Mouse (Mus musculus) forebrain, postnatal 0 days (tissue): ENCODE measurements around the gene Tdp2. TPM values are rescaled to one million over a fixed set of nuclear protein-coding genes. Genes with fewer than 3 reads are reported as not detected.

ENCODE experiments used
- ATAC-seq: fragments of 200-750 bp; cut with Nextera tagmentation; 2 replicates; pipeline ENCODE4 v1.8.0; 2017; ENCODE audit warnings: mild to moderate bottlenecking, moderate library complexity
- DNase-seq: peaks from one replicate; pipeline ENCODE4 v3.0.0-alpha.2; 2015
- H3K27ac ChIP-seq: fragments of 300-500 bp; sonication (generic); 2 replicates; pipeline ENCODE4 v1.5.1; 2014; ENCODE audit warnings: low read depth, mild to moderate bottlenecking, antibody characterized with exemption, low read length, moderate library complexity, mixed read lengths
- H3K27me3 ChIP-seq: fragments of 300-500 bp; sonication (generic); 2 replicates; pipeline ENCODE4 v1.6.1; 2014; ENCODE audit warnings: mild to moderate bottlenecking, low read length, mixed read lengths; ENCODE audit not compliant: insufficient read depth
- H3K36me3 ChIP-seq: fragments of 300-500 bp; sonication (generic); 2 replicates; pipeline ENCODE4 v1.6.1; 2014; ENCODE audit warnings: mild to moderate bottlenecking, moderate library complexity; ENCODE audit not compliant: insufficient read depth
- H3K4me1 ChIP-seq: fragments of 300-500 bp; sonication (generic); 2 replicates; pipeline ENCODE4 v1.6.1; 2014; ENCODE audit warnings: antibody characterized with exemption; ENCODE audit not compliant: insufficient read depth
- H3K4me2 ChIP-seq: fragments of 300-500 bp; sonication (generic); 2 replicates; pipeline ENCODE4 v1.6.1; 2014; ENCODE audit warnings: low read depth, mild to moderate bottlenecking, moderate library complexity
- H3K4me3 ChIP-seq: fragments of 300-500 bp; sonication (generic); 2 replicates; pipeline ENCODE4 v1.5.1; 2014; ENCODE audit warnings: low read depth, low read length, mixed read lengths
- H3K9ac ChIP-seq: fragments of 300-500 bp; sonication (generic); 2 replicates; pipeline ENCODE4 v1.6.1; 2014; ENCODE audit warnings: mild to moderate bottlenecking
- H3K9me3 ChIP-seq: fragments of 300-500 bp; sonication (generic); 2 replicates; pipeline ENCODE4 v1.6.1; 2016; ENCODE audit warnings: low read length
- CTCF ChIP-seq: sonication (generic); IDR thresholded peaks from 2 replicates; pipeline ENCODE4 v1.5.1; 2016; ENCODE audit warnings: antibody characterized with exemption, control low read depth, low read depth
- WGBS: fragments of 180-500 bp; shearing (Covaris S2); extraction: QIAGEN DNeasy Blood & Tissue Kit; methylation state at CpG from one replicate; pipeline ENCODE4 v1.1.7; 2014; 5-methylcytosine and 5-hydroxymethylcytosine counted together
- polyA plus RNA-seq: library from polyadenylated mRNA; unstranded; fragments of >200 nt; fragmentation: Nextera tagmentation; extraction: Ambion mirVana; gene quantifications from 2 replicates; pipeline ENCODE4 v1.2.1, GENCODE M21; 2015
- total RNA-seq: library from RNA; depleted of rRNA; stranded (reverse); fragments of >200 nt; gene quantifications from 2 replicates; pipeline ENCODE4 v1.2.3, GENCODE M21; 2014; rRNA removed

Tdp2 gene
- total RNA-seq (39.2 and 45.4 TPM in 2 replicates), polyA plus RNA-seq (31.4 and 31.7 TPM in 2 replicates)

GRCm38 (mm10) chr13:24831353-24832130, at the start of gene Tdp2, which contains the start of gene Acot13:
Tdp2 (plus strand) TSS chr13:24831679.
Acot13 (minus strand) TSS chr13:24831540.
- DNase-seq (peak; percentile 98), ATAC-seq (peak; percentile 99)
- Histone ChIP-seq H3K9me3 (no peaks in the 10 kb centered on the region), H3K9ac (peak within 1 kb of the TSS; percentile 90), H3K36me3 (no peaks in the 10 kb centered on the region; the same call in 1 of the 2 replicates), H3K4me3 (peak within 1 kb of the TSS; percentile 64), H3K27me3 (no peaks in the 10 kb centered on the region), H3K4me2 (peak within 1 kb of the TSS; percentile 83), H3K4me1 (peaks cover 21% of the 10 kb centered on the region; the same call in 1 of the 2 replicates), H3K27ac (peak within 1 kb of the TSS; percentile 86)
- WGBS: 1% methylated on average over 90 of the region's 90 CpGs
- TF ChIP-seq CTCF: peak; percentile 27; the same call in 1 of the 2 replicates

GRCm38 (mm10) chr13:24781916-24782315, 49.6 kb upstream of the Tdp2 start:
- Histone ChIP-seq H3K4me1 (no peaks in the 10 kb centered on the region), H3K27me3 (no peaks in the 10 kb centered on the region), H3K27ac (no peak overlapping the region), H3K9ac (no peak overlapping the region), H3K4me3 (no peak overlapping the region), H3K9me3 (no peaks in the 10 kb centered on the region), H3K4me2 (no peak overlapping the region), H3K36me3 (no peaks in the 10 kb centered on the region)
- DNase-seq: no peak
- no peak for ATAC-seq
- WGBS: 48% methylated on average over 5 of the region's 5 CpGs
- no peak for TF ChIP-seq CTCF

GRCm38 (mm10) chr13:24786014-24786490, 45.4 kb upstream of the Tdp2 start:
- no peak overlapping the region for H3K27ac ChIP-seq
- H3K4me3 ChIP-seq: no peak overlapping the region
- no peaks in the 10 kb centered on the region for H3K36me3 ChIP-seq
- DNase-seq (no peak), ATAC-seq (0 out of 2 replicates have a peak, but pooled peaks have one; percentile 23)
- H3K9me3 ChIP-seq: no peaks in the 10 kb centered on the region
- WGBS: 40% methylated on average over 11 of the region's 11 CpGs
- no peak overlapping the region for H3K4me2 ChIP-seq
- no peaks in the 10 kb centered on the region for H3K27me3 ChIP-seq
- H3K4me1 ChIP-seq: no peaks in the 10 kb centered on the region
- TF ChIP-seq CTCF: no peak
- H3K9ac ChIP-seq: no peak overlapping the region

GRCm38 (mm10) chr13:24787477-24787876, 44.0 kb upstream of the Tdp2 start:
- ATAC-seq: no peak
- TF ChIP-seq CTCF: no peak
- no peak overlapping the region for H3K4me2 ChIP-seq
- no peaks in the 10 kb centered on the region for H3K36me3 ChIP-seq
- no peak overlapping the region for H3K27ac ChIP-seq
- no peaks in the 10 kb centered on the region for H3K27me3 ChIP-seq
- H3K9ac ChIP-seq: no peak overlapping the region
- H3K4me3 ChIP-seq: no peak overlapping the region
- no peaks in the 10 kb centered on the region for H3K9me3 ChIP-seq
- WGBS: 79% methylated on average over 5 of the region's 5 CpGs
- H3K4me1 ChIP-seq: no peaks in the 10 kb centered on the region
- peak; percentile 14 for DNase-seq

- no peak for DNase-seq
- H3K4me3 ChIP-seq: no peak overlapping the region
- 77% methylated on average over 2 of the region's 2 CpGs for WGBS
- H3K9me3 ChIP-seq: no peaks in the 10 kb centered on the region
- TF ChIP-seq CTCF: no peak
- no peak overlapping the region for H3K27ac ChIP-seq
- no peaks in the 10 kb centered on the region for H3K27me3 ChIP-seq
- no peaks in the 10 kb centered on the region for H3K4me1 ChIP-seq
- H3K9ac ChIP-seq: no peak overlapping the region
- no peak for ATAC-seq
- H3K36me3 ChIP-seq: no peaks in the 10 kb centered on the region
- no peak overlapping the region for H3K4me2 ChIP-seq
Observed at GRCm38 (mm10) chr13:24791349-24791748, 40.1 kb upstream of the Tdp2 start.

GRCm38 (mm10) chr13:24792411-24793045, 39.0 kb upstream of the Tdp2 start:
- no peak overlapping the region for H3K27ac ChIP-seq
- H3K4me1 ChIP-seq: no peaks in the 10 kb centered on the region
- H3K27me3 ChIP-seq: no peaks in the 10 kb centered on the region
- no peaks in the 10 kb centered on the region for H3K9me3 ChIP-seq
- DNase-seq (no peak), ATAC-seq (no peak)
- 85% methylated on average over 9 of the region's 9 CpGs for whole genome bisulfite sequencing
- no peak for TF ChIP-seq CTCF
- no peak overlapping the region for H3K4me3 ChIP-seq
- H3K9ac ChIP-seq: no peak overlapping the region
- no peak overlapping the region for H3K4me2 ChIP-seq
- H3K36me3 ChIP-seq: no peaks in the 10 kb centered on the region

- no peak overlapping the region for H3K4me3 ChIP-seq
- H3K27me3 ChIP-seq: no peaks in the 10 kb centered on the region
- 98% methylated on average over 4 of the region's 4 CpGs for WGBS
- no peak for TF ChIP-seq CTCF
- H3K9me3 ChIP-seq: no peaks in the 10 kb centered on the region
- H3K4me1 ChIP-seq: peaks cover 8% of the 10 kb centered on the region; the same call in 1 of the 2 replicates
- H3K27ac ChIP-seq: no peak overlapping the region
- no peak for ATAC-seq
- no peaks in the 10 kb centered on the region for H3K36me3 ChIP-seq
- no peak for DNase-seq
- no peak overlapping the region for H3K9ac ChIP-seq
- no peak overlapping the region for H3K4me2 ChIP-seq
Observed at GRCm38 (mm10) chr13:24798686-24799085, 32.8 kb upstream of the Tdp2 start.
